In genomic region chr13:36789360-36789759, GRCm38 (mm10) we compare ENCODE assay signal across 9 mouse cellular contexts. TPM values are rescaled to one million over a fixed set of nuclear protein-coding genes. Genes with fewer than 3 reads are reported as not detected.
DNase-seq lines count a peak whose midpoint lies in the region; ATAC-seq and TF ChIP-seq lines count a peak whose summit lies in the region.
"Had no signal": no experiment of that assay in that cellular context is flagged by ENCODE, and none has a peak within 500 bp of the region (broad histone marks: within the 10 kb centered on the region; RNA-seq: fewer than 3 reads in every experiment).

No protein-coding gene starts in this region.

- H3K4me1 ChIP-seq in forebrain, embryonic 12.5 days = no peaks in the 10 kb centered on the region
- H3K4me1 ChIP-seq: megakaryocyte, embryonic 14.5 days had no signal

- intact Hi-C loops in gastrocnemius, adult 2 months (cut with DNase I) = loop anchor here (5.0 kb wide), 1 partner anchor 523 kb away; no protein-coding TSS in a partner anchor

- H3K27ac ChIP-seq in gastrocnemius, adult 2 months = no peak overlapping the region
- no peak overlapping the region for H3K27ac ChIP-seq in forebrain, embryonic 12.5 days

- WGBS in forebrain, embryonic 12.5 days = 96% methylated on average over 1 of the region's 1 CpGs

- no peak for DNase-seq in gastrocnemius, adult 2 months
- no peak for DNase-seq in gastrocnemius, postnatal 10 days
- DNase-seq in right cerebral cortex, adult 2 months (ENCODE audit: low spot score in 2 of 2) = peak; percentile 29 to 39
- no peak for DNase-seq in right cerebral cortex, postnatal 4 days
- DNase-seq in forelimb bud, embryonic 11.5 days (ENCODE audit: low read depth, low spot score) = peak; percentile 16
- peak; percentile 56 for DNase-seq in thymus, postnatal 25 days
- no peak for DNase-seq in testis, postnatal 10 days (ENCODE audit: low spot score)

- ATAC-seq in forebrain, embryonic 12.5 days (ENCODE audit: low FRiP score) = no peak

- no peak overlapping the region for H3K9ac ChIP-seq in forebrain, embryonic 12.5 days

- TF ChIP-seq CTCF in gastrocnemius, adult 2 months (IDR thresholded peaks at IDR 0.05) = peak; percentile 63

- H3K9me3 ChIP-seq in forebrain, embryonic 12.5 days = no peaks in the 10 kb centered on the region
- H3K9me3 ChIP-seq: megakaryocyte, embryonic 14.5 days had no signal

- H3K4me3 ChIP-seq in gastrocnemius, adult 2 months = no peak overlapping the region
- H3K4me3 ChIP-seq in forebrain, embryonic 12.5 days (replicated peaks) = no peak overlapping the region
- H3K4me3 ChIP-seq: megakaryocyte, embryonic 14.5 days had no signal

- no peak overlapping the region for H3K4me2 ChIP-seq in forebrain, embryonic 12.5 days

- no peaks in the 10 kb centered on the region for H3K27me3 ChIP-seq in forebrain, embryonic 12.5 days
- H3K27me3 ChIP-seq: megakaryocyte, embryonic 14.5 days had no signal

- no peaks in the 10 kb centered on the region for H3K36me3 ChIP-seq in forebrain, embryonic 12.5 days (replicated peaks)

RNA-seq across cellular contexts. Expression of gene Nrn1, which starts 54.4 kb away (rescaled TPM):
- total RNA-seq in gastrocnemius, adult 2 months (2021) = under 1 TPM; 0.92 to 0.98 TPM
- total RNA-seq in gastrocnemius, postnatal 10 days (2021) = 1 to 10 TPM; 3.2 to 3.3 TPM
- polyA plus RNA-seq in forebrain, embryonic 12.5 days (2016; fragmentation: Nextera tagmentation; extraction: Ambion mirVana) = 43.5 and 43.8 TPM in 2 replicates

Comparison
In these comparisons a context has a peak if more than half of its experiments do, and no peak if none do; other contexts are left out.
1. DNase-seq: peak in right cerebral cortex, adult 2 months (2 of 2), forelimb bud, embryonic 11.5 days (single experiment) and thymus, postnatal 25 days (single experiment); none in gastrocnemius, adult 2 months (single experiment), gastrocnemius, postnatal 10 days (single experiment), right cerebral cortex, postnatal 4 days (single experiment) and testis, postnatal 10 days (single experiment).